Comparison of ENCODE assay signal across 9 mouse cellular contexts in the genomic region with DNA sequence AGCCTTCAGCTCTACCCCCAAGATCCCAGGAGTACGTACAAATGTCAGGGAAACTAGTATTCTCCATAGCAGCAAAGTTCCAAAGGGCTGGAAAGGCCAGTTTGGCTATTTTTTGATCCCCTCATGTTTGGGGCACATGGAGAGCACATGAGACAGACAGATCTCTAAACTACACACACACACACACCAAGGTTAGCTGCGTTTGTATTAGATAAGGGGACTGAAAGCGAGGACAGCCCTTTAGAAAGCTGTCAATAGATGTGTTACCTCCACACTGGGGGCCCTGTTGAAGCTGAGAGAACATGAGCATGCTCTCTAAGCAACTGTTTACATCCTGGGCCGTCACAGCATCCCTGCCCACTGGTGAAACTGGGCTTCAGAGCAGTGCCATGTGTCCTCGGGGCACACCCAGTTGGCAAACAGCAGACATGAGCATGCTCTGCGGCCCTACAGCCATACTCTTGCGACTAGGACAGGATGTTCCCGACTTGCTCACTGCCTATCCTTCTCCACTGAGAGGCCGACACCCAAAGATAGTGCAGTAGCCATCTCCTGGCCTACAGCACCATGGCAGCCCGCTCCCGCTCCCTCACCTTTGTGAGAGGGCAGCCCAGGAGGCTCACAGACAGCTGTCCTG. TPM values are rescaled to one million over a fixed set of nuclear protein-coding genes. Genes with fewer than 3 reads are reported as not detected.
A peak's percentile ranks its signal among the peaks of the same experiment; 100 is the strongest.
DNase-seq lines count a peak whose midpoint lies in the region; ATAC-seq and TF ChIP-seq lines count a peak whose summit lies in the region.
"Had no signal": no experiment of that assay in that cellular context is flagged by ENCODE, and none has a peak within 500 bp of the region (broad histone marks: within the 10 kb centered on the region; RNA-seq: fewer than 3 reads in every experiment).

No protein-coding gene starts in this region.

- no peaks in the 10 kb centered on the region; the same call in 1 of the 2 replicates for H3K79me2 ChIP-seq in liver, adult 2 months (ENCODE audit: control insufficient read depth, insufficient read depth, low read length)

- no peak overlapping the region for H3K9ac ChIP-seq in liver, adult 2 months (ENCODE audit: low read depth, low read length)
- H3K9ac ChIP-seq in stomach, postnatal 0 days (ENCODE audit: low read length): no peak overlapping the region
- H3K9ac ChIP-seq: neural tube, embryonic 13.5 days had no signal

- no peak overlapping the region for H3K4me3 ChIP-seq in liver, adult 2 months (ENCODE audit: insufficient read depth, low read depth, low read length)
- H3K4me3 ChIP-seq in stomach, postnatal 0 days (ENCODE audit: low read depth, low read length): no peak overlapping the region
- H3K4me3 ChIP-seq: neural tube, embryonic 13.5 days had no signal

- WGBS in liver, adult 2 months: 66% methylated on average over 11 of the region's 11 CpGs
- WGBS in stomach, postnatal 0 days: 65% methylated on average over 11 of the region's 11 CpGs

- no peaks in the 10 kb centered on the region; the same call in 1 of the 2 replicates for H3K36me3 ChIP-seq in liver, adult 2 months (ENCODE audit: control insufficient read depth, insufficient read depth, low read length)
- H3K36me3 ChIP-seq in stomach, postnatal 0 days (ENCODE audit: control insufficient read depth, insufficient read depth, low read length): peaks cover under 1% of the 10 kb centered on the region; the same call in 1 of the 2 replicates

- TF ChIP-seq POLR2A in liver, adult 2 months (IDR thresholded peaks at IDR 0.05; ENCODE audit: extremely low read depth, insufficient read depth, low read length): no peak

- no peak overlapping the region for H3K4me2 ChIP-seq in stomach, postnatal 0 days (replicated peaks; ENCODE audit: low read depth)
- H3K4me2 ChIP-seq: neural tube, embryonic 13.5 days had no signal

- no peaks in the 10 kb centered on the region for H3K27me3 ChIP-seq in liver, adult 2 months (ENCODE audit: control insufficient read depth, insufficient read depth, low read length)
- no peaks in the 10 kb centered on the region for H3K27me3 ChIP-seq in stomach, postnatal 0 days (ENCODE audit: control insufficient read depth, insufficient read depth, low read length)
- H3K27me3 ChIP-seq: neural tube, embryonic 13.5 days had no signal

- ATAC-seq in stomach, postnatal 0 days (ENCODE audit: low FRiP score, low TSS enrichment): peak; percentile 84

- no peaks in the 10 kb centered on the region for H3K9me3 ChIP-seq in stomach, postnatal 0 days (ENCODE audit: control insufficient read depth, low read length)
- H3K9me3 ChIP-seq: neural tube, embryonic 13.5 days had no signal

- DNase-seq in adrenal gland, postnatal 36 days: peak; percentile 36 to 50
- DNase-seq in adrenal gland, adult 8-10 months: no peak
- peak; percentile 46 for DNase-seq in urinary bladder, postnatal 14 days (ENCODE audit: low spot score)
- no peak for DNase-seq in urinary bladder, postnatal 4 days (ENCODE audit: low spot score in 2 of 2)
- DNase-seq in liver, adult 2 months (ENCODE audit: extremely low read depth, low read depth, low spot score): no peak
- peak; percentile 72 for DNase-seq in stomach, postnatal 0 days (ENCODE audit: low spot score)
- no peak for DNase-seq in layer of hippocampus, adult 18-20 months (ENCODE audit: low spot score in 2 of 2)
- DNase-seq in adrenal gland, postnatal 4 days (ENCODE audit: low spot score in 2 of 2): no peak

- no peak for TF ChIP-seq EP300 in stomach, postnatal 0 days (optimal IDR thresholded peaks at IDR 0.05)

- H3K27ac ChIP-seq in liver, adult 2 months (replicated peaks; ENCODE audit: insufficient read depth, low read depth, low read length): peak overlapping the region; percentile 53
- H3K27ac ChIP-seq in stomach, postnatal 0 days (replicated peaks): peak overlapping the region; percentile 76

- peaks cover 5% of the 10 kb centered on the region for H3K4me1 ChIP-seq in liver, adult 2 months (ENCODE audit: control insufficient read depth, insufficient read depth, low read length)
- no peaks in the 10 kb centered on the region; the same call in none of the 2 replicates for H3K4me1 ChIP-seq in stomach, postnatal 0 days (replicated peaks; ENCODE audit: control insufficient read depth, insufficient read depth)

- TF ChIP-seq CTCF in liver, adult 2 months (IDR thresholded peaks at IDR 0.05; ENCODE audit: low read depth, low read length): no peak
- TF ChIP-seq CTCF in stomach, postnatal 0 days (IDR thresholded peaks at IDR 0.05; ENCODE audit: low read depth): no peak

RNA-seq across cellular contexts. Expression of gene Fam53b, which starts 47.3 kb away (rescaled TPM):
- 10 to 100 TPM; 65.9 to 94.9 TPM for total RNA-seq in adrenal gland, postnatal 36 days (2021)
- 100 to 1,000 TPM in 1 of 4 experiments, 10 to 100 TPM in 3; 84.3 to 115 (median 87.7) TPM for total RNA-seq in adrenal gland, adult 8-10 months (2022)
- 4.3 and 7.6 TPM in 2 replicates for total RNA-seq in liver, adult 2 months (2014; rRNA removed)
- 9.1 and 9.9 TPM in 2 replicates for polyA plus RNA-seq in liver, adult 2 months (2012; rRNA removed)
- polyA plus RNA-seq in stomach, postnatal 0 days (2015; fragmentation: Nextera tagmentation; extraction: Ambion mirVana): 8.4 and 8.5 TPM in 2 replicates
- 10 to 100 TPM; 50.6 to 51.7 TPM for total RNA-seq in layer of hippocampus, adult 18-20 months (2021)
- 10 to 100 TPM; 69.7 to 74.4 TPM for total RNA-seq in adrenal gland, postnatal 4 days (2021)

Comparison
In these comparisons a context has a peak if more than half of its experiments do, and no peak if none do; other contexts are left out.
1. DNase-seq: peak in adrenal gland, postnatal 36 days (2 of 2), urinary bladder, postnatal 14 days (single experiment) and stomach, postnatal 0 days (single experiment); none in adrenal gland, adult 8-10 months (single experiment), urinary bladder, postnatal 4 days (0 of 2), liver, adult 2 months (single experiment), layer of hippocampus, adult 18-20 months (0 of 2) and adrenal gland, postnatal 4 days (0 of 2).